Mouse (Mus musculus): ENCODE measurements around the gene Ftsj1.

DNA sequence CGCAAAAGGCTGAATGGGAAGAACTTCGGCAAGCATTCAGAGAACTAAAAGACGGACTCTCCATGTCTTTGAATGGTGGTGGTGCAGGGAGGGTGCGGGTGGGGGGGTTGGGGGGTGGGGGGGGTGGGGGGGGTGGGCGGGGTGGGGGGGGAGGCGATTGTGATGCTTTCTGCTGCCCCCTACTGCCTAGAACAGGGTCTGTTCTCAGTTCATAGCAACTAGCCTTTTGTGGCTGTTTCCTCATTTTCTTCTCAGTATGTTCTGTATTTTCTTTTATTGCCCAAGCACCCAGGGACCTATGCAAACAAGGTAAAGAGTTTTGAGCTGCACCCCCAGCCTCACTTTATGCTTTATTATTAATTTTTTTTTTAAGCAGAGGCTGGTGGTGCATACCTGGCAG lies 3.6 kb upstream of the Ftsj1 start:
- no peak for TF ChIP-seq CTCF (IDR thresholded peaks at IDR 0.05; ENCODE audit: extremely low read depth, insufficient read depth, low read length)
- TF ChIP-seq POLR2A (IDR thresholded peaks at IDR 0.05; ENCODE audit: extremely low read depth, insufficient read depth, low read length), result no peak

Measured in cortical plate, adult 2 months (tissue).